Mouse (Mus musculus): ENCODE results near the gene Ralgps2. TPM values are rescaled to one million over a fixed set of nuclear protein-coding genes. Genes with fewer than 3 reads are reported as not detected.

The Ralgps2 gene
- polyA plus RNA-seq, 1 experiment: 52.1 TPM

DNA sequence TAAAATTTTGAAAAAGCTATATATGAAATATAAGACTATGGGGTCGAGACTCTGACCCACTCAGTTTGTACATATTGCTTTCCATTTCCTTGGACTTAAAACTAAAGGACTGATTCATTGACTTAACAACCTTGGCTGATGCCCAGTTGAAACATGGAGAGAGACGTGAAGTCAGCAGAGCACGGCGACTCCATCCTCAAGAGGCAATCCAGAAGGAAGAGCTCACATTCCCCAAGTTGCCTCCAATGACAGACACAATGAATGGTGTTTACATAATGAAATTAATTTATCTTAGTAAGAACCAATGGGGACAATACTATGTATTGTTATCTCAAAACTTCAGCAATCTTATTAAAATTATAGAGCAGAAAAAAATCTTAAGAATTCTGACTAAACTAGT lies 84.9 kb downstream of the Ralgps2 start:
- TF ChIP-seq POLR2A (IDR thresholded peaks at IDR 0.05; ENCODE audit: borderline replicate concordance, extremely low read depth, insufficient read depth, insufficient read length, poor library complexity, severe bottlenecking): no peak
- no peak for TF ChIP-seq CTCF (IDR thresholded peaks at IDR 0.05; ENCODE audit: borderline replicate concordance, extremely low read depth, insufficient read depth, insufficient read length)
- DNase-seq (ENCODE audit: low read depth): no peak

DNA sequence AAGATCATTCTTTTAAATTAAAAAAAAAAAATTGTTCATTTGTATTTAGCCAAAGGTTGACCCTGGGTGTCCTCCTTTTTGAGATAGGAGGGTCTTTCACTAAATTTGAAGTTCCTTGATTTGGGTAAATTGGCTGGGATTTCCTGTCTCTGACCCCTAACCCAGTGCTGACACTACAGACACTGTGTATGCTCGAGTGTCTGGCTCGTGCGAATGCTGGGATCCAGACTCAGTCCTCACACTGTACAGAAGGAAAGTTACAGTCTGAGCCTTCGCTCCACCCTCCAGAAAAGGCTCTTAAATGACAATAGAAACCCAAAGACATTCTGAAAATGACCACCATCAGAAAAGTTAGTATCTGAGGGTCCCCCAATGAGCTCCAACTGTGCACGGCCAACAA lies 86.6 kb downstream of the Ralgps2 start:
- TF ChIP-seq POLR2A (IDR thresholded peaks at IDR 0.05; ENCODE audit: borderline replicate concordance, extremely low read depth, insufficient read depth, insufficient read length, poor library complexity, severe bottlenecking) (no peak), CTCF (IDR thresholded peaks at IDR 0.05; ENCODE audit: borderline replicate concordance, extremely low read depth, insufficient read depth, insufficient read length) (no peak)
- DNase-seq (ENCODE audit: low read depth): no peak

DNA sequence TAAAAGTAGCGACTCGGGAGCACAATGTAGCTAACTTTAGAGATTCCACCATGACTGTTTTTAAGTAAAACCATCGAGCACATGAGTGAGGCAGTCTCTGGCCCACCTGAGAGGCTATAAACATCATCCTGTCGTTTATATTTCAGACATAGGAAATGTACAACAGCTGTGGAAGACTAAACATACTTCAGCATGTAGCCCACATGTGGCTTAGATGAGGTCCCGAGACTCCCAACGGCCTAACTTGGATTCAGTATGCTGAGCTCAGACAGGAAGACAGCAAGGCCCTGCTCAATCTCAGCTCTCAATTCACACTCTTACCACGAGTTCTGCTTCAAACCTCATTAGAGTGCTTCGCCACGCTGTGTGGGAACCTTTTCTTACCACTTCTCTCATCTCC lies 87.0 kb downstream of the Ralgps2 start:
- no peak for DNase-seq (ENCODE audit: low read depth)
- no peak for TF ChIP-seq CTCF (IDR thresholded peaks at IDR 0.05; ENCODE audit: borderline replicate concordance, extremely low read depth, insufficient read depth, insufficient read length)
- TF ChIP-seq POLR2A (IDR thresholded peaks at IDR 0.05; ENCODE audit: borderline replicate concordance, extremely low read depth, insufficient read depth, insufficient read length, poor library complexity, severe bottlenecking): no peak

DNA sequence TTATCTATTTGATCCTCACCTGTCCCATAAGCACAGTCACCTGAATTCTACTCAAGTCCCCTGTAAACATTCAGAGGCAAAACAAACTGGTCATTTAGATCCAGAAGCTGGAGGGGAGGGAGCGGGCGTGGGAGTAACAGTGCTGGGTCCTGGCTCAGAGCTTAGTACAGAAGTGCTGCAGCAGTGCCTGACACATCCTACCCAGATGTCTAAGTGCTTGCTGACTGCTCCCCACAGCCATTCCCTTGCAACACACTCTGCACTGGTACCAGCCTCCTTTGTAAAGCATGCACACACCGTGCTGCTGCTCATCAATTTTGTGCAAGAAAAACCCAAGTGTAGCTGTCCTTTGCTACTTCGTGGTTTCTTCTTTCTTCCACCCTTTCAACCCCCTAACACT lies 92.3 kb downstream of the Ralgps2 start:
- DNase-seq (ENCODE audit: low read depth): no peak
- no peak for TF ChIP-seq POLR2A (IDR thresholded peaks at IDR 0.05; ENCODE audit: borderline replicate concordance, extremely low read depth, insufficient read depth, insufficient read length, poor library complexity, severe bottlenecking)
- no peak for TF ChIP-seq CTCF (IDR thresholded peaks at IDR 0.05; ENCODE audit: borderline replicate concordance, extremely low read depth, insufficient read depth, insufficient read length)

DNA sequence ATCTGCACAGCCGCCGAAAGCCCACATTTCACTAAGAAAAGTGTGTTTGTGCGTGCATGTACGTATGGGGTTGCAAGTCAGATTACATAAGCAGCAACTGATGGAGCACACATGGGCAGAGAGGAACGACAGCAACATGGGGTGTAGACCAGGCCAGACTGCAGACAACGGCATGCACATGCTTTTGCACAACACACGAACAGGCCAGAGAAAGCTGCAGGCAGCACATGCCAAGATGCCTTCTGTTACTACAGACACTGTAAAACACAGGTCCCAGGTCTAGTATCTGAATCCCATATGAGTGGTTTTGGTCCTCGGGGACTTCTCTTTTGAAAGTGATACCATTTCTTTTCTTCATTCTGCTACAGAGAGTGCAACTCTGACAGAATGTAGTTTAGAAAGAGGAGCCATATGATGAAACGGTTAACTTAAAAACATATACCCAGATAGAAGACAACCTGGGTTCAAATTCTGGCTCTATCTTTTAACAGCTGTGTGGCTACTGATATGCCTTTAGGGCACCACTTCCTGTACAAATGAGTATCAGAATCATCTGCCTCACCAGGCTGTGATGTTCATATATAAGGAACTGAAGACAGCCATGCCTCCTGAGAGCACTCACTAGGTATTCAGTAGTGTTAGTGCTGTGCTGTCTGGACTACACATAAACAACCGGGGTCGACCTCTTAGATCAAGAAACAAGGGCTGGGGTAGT lies 97.6 kb downstream of the Ralgps2 start:
- TF ChIP-seq POLR2A (IDR thresholded peaks at IDR 0.05; ENCODE audit: borderline replicate concordance, extremely low read depth, insufficient read depth, insufficient read length, poor library complexity, severe bottlenecking) (no peak), CTCF (IDR thresholded peaks at IDR 0.05; ENCODE audit: borderline replicate concordance, extremely low read depth, insufficient read depth, insufficient read length) (no peak)
- peak; percentile 43 for DNase-seq (ENCODE audit: low read depth)

DNA sequence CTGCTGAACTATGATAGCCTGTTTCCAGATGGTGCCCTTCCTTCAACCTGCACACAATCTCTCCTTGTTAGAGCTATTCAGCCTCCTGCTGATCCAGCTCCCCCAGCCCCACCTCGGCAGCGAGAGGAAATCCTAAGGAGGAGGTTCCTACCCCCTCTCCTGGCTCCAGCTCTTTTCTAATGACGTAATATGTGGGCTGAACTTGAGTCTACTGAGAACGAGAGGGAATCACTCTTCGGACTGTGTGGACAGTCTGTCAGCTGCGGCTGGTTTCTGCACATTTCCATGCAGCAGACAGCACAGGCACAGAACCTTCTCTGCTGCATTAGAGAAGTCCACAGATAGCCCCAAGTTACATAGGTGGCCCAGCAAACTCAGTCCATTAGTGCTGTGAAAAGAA lies 100.7 kb downstream of the Ralgps2 start:
- DNase-seq (ENCODE audit: low read depth): peak; percentile 92
- TF ChIP-seq CTCF (IDR thresholded peaks at IDR 0.05; ENCODE audit: borderline replicate concordance, extremely low read depth, insufficient read depth, insufficient read length) (no peak), POLR2A (IDR thresholded peaks at IDR 0.05; ENCODE audit: borderline replicate concordance, extremely low read depth, insufficient read depth, insufficient read length, poor library complexity, severe bottlenecking) (no peak)

DNA sequence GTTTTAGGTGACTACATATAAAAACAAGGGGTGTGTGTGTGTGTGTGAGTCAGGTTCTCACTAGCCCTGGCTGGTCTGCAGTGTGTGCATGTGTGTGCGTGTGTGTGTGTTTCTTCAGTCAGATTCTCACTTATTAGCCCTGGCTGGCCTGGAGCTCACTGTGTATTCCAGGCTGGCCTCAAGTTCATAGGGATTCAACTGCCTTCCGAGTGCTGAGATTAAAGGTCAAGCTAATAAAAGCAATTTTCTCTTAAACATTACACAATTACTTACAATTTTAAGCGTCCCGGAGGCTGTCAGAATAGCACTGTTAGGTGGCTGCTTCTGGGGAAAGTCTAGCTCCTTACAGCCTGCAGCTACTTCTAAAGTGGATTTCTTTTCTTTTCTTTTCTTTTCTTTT lies 101.2 kb downstream of the Ralgps2 start, which contains the start of gene Angptl1:
TSS of gene Angptl1 (plus strand) at position 386 of the 400 bp plus-strand sequence.
- peak; percentile 51 for DNase-seq (ENCODE audit: low read depth)
- TF ChIP-seq CTCF (IDR thresholded peaks at IDR 0.05; ENCODE audit: borderline replicate concordance, extremely low read depth, insufficient read depth, insufficient read length) (no peak), POLR2A (IDR thresholded peaks at IDR 0.05; ENCODE audit: borderline replicate concordance, extremely low read depth, insufficient read depth, insufficient read length, poor library complexity, severe bottlenecking) (no peak)

DNA sequence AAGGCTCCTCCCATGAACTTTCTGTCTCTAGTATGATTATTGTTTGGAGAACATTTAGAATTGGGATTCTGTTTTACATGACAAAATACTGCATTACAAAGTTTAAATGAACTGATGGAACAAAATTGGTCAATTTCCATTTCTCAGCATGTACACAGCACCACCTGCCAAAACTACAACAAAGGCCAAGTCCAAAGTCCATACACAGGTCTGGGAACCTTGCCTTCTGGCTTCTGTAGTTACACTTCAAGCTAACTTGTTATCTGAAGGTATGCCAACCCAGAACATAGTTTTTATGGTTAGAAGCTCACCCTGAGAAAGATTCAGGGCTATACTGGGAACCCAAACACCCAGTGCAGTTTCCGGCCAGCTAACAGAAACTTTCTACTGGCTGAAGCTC lies 120.2 kb downstream of the Ralgps2 start:
- TF ChIP-seq POLR2A (IDR thresholded peaks at IDR 0.05; ENCODE audit: borderline replicate concordance, extremely low read depth, insufficient read depth, insufficient read length, poor library complexity, severe bottlenecking): no peak
- no peak for TF ChIP-seq CTCF (IDR thresholded peaks at IDR 0.05; ENCODE audit: borderline replicate concordance, extremely low read depth, insufficient read depth, insufficient read length)
- DNase-seq (ENCODE audit: low read depth): no peak

DNA sequence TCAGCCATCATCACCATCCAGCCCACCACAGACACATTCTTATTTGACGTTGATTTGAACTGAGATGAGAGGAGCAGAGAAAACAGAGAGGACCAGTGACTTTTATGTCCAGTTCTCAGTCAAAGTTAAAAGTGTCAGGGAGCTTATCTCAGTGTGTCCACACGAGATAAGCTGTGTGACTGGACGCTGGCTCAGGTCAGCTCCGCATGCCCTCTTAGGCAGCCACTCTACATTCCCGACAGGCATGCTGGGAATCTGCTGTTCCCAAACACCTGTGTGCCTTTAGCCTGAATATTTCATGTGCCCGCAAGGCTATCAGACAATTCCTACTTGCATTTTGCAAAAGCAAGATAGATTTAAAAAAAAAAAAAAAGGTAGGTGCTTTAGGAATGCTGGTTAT lies 125.9 kb downstream of the Ralgps2 start:
- DNase-seq (ENCODE audit: low read depth): no peak
- TF ChIP-seq CTCF (IDR thresholded peaks at IDR 0.05; ENCODE audit: borderline replicate concordance, extremely low read depth, insufficient read depth, insufficient read length) (no peak), POLR2A (IDR thresholded peaks at IDR 0.05; ENCODE audit: borderline replicate concordance, extremely low read depth, insufficient read depth, insufficient read length, poor library complexity, severe bottlenecking) (no peak)

DNA sequence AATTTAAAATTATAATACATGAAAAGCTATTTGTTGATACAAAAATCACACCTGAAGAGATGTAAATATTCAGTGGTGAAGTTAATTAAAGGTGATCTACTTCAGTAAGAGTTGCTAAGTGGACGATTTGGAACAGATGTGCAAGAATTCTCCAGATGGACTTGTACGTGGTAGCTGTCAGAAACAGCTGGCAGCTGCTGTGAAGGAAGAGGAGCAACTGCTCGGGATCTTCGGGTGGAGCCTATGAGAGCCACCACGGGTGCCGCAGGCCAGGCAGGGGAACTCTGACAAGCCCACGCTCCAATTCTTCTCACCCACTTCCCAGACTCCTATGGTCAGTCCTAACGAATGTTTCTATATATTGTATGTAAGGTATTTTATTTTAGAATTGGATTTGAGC lies 126.7 kb downstream of the Ralgps2 start:
- no peak for TF ChIP-seq CTCF (IDR thresholded peaks at IDR 0.05; ENCODE audit: borderline replicate concordance, extremely low read depth, insufficient read depth, insufficient read length)
- no peak for TF ChIP-seq POLR2A (IDR thresholded peaks at IDR 0.05; ENCODE audit: borderline replicate concordance, extremely low read depth, insufficient read depth, insufficient read length, poor library complexity, severe bottlenecking)
- no peak for DNase-seq (ENCODE audit: low read depth)

DNA sequence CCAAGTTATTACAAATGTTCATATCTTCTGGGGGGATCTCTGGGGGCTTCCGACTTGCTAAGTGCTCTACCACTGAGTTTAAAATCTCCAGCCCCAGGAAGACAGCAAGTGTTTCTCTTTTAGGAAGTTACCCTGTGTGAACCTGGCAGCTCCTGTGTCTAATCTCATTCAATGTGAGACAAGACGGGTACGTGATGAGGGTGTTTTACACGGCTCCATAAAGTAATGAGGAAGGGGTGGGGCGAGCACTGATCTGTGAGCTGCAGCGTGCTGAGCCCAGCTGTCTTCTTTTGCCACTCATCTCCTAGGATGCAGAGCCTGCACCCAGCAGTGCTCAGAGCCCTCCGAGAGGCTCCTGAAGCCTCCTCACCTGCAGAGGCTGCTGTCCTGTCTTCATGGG lies 127.5 kb downstream of the Ralgps2 start:
- no peak for DNase-seq (ENCODE audit: low read depth)
- no peak for TF ChIP-seq POLR2A (IDR thresholded peaks at IDR 0.05; ENCODE audit: borderline replicate concordance, extremely low read depth, insufficient read depth, insufficient read length, poor library complexity, severe bottlenecking)
- TF ChIP-seq CTCF (IDR thresholded peaks at IDR 0.05; ENCODE audit: borderline replicate concordance, extremely low read depth, insufficient read depth, insufficient read length): no peak

DNA sequence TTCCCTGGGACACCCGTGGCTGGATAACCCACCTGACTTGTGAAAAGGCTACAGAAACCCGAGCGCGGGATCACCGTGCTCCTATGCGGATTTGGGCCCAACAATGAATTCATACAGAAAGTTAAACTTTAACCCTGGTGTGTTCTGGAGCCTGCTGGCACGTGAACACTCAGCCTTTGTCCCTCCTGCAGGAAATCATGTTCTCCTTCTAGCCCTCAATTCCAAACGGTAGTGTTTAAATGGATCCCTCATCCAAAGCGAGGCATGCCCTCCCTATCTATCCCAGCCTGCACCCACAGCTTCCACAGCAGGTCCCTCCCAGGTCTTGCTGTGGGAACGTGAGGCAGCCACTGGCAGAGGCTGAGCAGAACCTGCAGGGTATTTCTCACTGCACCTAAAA lies 131.1 kb downstream of the Ralgps2 start:
- TF ChIP-seq POLR2A (IDR thresholded peaks at IDR 0.05; ENCODE audit: borderline replicate concordance, extremely low read depth, insufficient read depth, insufficient read length, poor library complexity, severe bottlenecking): no peak
- DNase-seq (ENCODE audit: low read depth): peak; percentile 23

Data from brain, embryonic 14.5 days (tissue).